Mouse (Mus musculus) embryo, embryonic 9.5 days (tissue): Measurements from ENCODE around the gene Slc16a6.

Source experiments
- DNase-seq: peaks from one replicate; pipeline ENCODE4 v3.0.0-alpha.2; 2017; ENCODE audit errors: extremely low spot score

Slc16a6 gene

DNA sequence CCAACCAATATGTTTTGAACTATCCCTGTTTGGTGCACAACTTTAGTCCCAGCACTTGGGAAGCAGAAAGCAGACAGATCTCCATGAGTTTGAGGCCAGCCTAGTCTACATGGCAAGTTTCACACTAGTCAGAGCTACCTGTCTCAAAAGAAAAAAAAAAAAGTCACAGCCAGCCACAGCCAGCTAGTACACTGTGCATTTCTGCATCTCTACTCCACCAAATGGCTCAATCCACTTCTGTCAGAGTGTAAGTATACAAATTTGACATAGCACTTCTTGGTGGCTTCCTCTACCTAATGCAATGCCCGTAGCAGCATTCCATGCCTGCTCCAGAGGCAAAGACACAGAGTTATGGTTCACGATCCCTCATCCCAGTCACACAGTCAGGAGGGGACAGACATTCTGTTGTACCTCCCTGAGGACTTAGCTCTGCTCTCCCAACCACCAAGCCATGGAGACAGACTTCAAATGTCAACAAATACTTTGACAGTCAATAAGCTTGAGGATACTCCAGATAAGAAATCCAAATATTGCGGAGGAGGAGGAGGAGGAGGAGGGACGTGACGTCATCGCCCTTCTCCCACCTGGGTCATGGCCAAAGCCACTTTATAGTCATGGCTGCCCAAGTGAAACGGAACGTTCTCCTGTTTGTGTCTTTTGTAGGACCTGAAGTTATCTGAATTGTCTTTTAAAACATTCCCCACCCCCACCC, 56.5 kb downstream of the Slc16a6 start:
- DNase-seq = no peak

DNA sequence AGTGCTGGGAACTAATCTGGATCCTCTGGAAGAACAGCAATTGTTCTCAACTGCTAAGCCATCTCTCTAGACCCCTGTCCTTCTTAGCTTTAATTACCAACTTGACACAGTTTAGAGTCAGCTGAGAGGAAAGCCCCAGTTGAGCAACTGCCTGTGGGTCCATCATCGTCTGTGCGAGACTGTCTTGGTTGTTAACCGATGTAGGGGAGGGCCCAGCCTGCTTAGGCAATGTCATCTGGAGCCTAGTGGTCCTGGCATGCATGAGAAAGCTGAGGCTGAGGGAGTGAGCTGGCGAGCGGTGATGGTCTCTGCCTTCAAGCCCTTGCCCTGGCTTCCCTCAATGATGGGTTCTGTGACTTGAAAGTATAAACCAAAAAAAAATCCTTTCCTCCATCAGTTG, 58.6 kb downstream of the Slc16a6 start:
- no peak for DNase-seq

GRCm38 (mm10) chr11:109413617-109414016, 59.8 kb downstream of the Slc16a6 start, which contains the start of gene 9930022D16Rik:
TSS of gene 9930022D16Rik (plus strand) at chr11:109413917.
- no peak for DNase-seq

DNA sequence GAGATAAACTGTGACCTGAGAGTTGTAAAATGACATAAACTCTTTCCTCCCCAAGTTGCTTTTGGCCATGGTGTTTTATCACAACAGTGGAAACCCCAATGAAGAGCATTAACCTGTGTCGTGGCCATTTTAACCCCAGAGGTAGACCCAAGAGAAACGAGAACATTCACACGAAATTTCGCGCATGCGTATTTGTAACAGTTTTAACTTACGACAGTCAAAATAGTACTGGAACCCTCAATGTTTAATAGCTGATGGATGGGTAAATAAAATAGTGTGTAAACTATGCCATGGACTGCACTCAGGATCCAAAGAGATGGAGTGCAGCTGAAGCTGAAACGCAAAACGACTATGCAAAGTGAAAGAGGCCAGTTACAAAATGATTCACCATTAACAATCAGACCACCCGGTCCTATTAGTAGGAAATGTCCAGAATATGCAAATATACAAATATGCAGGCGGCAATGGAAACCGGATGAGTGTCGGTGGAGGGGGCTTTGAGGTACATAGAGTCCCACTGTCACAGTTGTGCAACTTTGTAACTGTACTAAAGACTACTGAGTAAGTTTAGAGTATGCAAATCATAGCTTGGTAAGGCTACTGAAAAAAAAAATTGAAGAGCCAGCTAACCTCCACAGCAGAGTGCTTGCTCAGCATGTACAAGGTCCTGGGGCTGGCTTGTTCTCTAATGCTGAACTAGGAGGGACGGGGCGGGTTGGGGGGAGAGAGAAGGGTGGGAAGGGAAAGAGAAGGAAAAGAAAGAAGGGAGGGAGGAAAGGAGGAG, 63.0 kb downstream of the Slc16a6 start:
- DNase-seq = no peak

DNA sequence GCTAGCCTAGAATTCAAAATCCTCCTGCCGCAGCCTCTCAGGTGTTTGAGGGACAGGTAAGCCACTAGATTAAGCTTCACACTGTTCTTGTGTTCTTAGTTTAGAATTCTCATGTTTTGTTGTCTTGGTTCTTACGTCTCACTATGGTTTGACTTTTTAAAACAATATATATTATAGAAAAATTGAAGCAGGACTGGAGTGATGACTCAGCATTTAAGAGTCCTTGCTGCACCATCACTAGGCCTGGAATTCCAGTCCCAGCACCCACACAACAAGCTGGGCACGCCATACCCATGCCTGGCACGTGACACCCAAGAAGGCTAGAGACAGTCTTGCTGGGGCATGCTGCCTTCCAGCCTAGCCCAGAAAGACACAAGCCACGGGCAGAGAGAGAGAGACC, 67.0 kb downstream of the Slc16a6 start:
- no peak for DNase-seq
